Mouse (Mus musculus): ENCODE results near the gene Fbn1.

GRCm38 (mm10) chr2:125512544-125512943 is 4.8 kb upstream of the Fbn1 start:
- TF ChIP-seq POLR2A (IDR thresholded peaks at IDR 0.05; ENCODE audit: borderline replicate concordance, control insufficient read depth, low read depth, low read length) (no peak), CTCF (IDR thresholded peaks at IDR 0.05; ENCODE audit: control insufficient read depth, insufficient read depth, low read length) (no peak)
